Mouse (Mus musculus): Measurements from ENCODE around the gene Abca13. TPM values are rescaled to one million over a fixed set of nuclear protein-coding genes. Genes with fewer than 3 reads are reported as not detected.
"Not testable (repeated sequence)": the region's sequence is repeated elsewhere in the genome, so short reads cannot be mapped to it uniquely, and the experiment has no call there.

The Abca13 gene
- under 1 TPM in 1 of 4 experiments, not detected in 3; 0.03 TPM for total RNA-seq (2022)

GRCm38 (mm10) chr11:9191555-9192131, at the start of gene Abca13:
Abca13 (plus strand) TSS chr11:9191942.
- DNase-seq (ENCODE audit: low spot score), result no peak

GRCm38 (mm10) chr11:9145113-9145512, 46.6 kb upstream of the Abca13 start:
- DNase-seq (ENCODE audit: low spot score), result no peak

- DNase-seq (ENCODE audit: low spot score), result no peak
Observed at GRCm38 (mm10) chr11:9146115-9146514, 45.6 kb upstream of the Abca13 start.

GRCm38 (mm10) chr11:9146683-9147082, 45.1 kb upstream of the Abca13 start:
- DNase-seq (ENCODE audit: low spot score), result no peak

GRCm38 (mm10) chr11:9148206-9148605, 43.5 kb upstream of the Abca13 start:
- DNase-seq (ENCODE audit: low spot score), result no peak

- not testable (repeated sequence) for DNase-seq (ENCODE audit: low spot score)
Observed at GRCm38 (mm10) chr11:9150403-9150802, 41.3 kb upstream of the Abca13 start.

- DNase-seq (ENCODE audit: low spot score), result no peak
Observed at GRCm38 (mm10) chr11:9159953-9160352, 31.8 kb upstream of the Abca13 start.

- no peak for DNase-seq (ENCODE audit: low spot score)
Observed at GRCm38 (mm10) chr11:9167331-9167730, 24.4 kb upstream of the Abca13 start.

GRCm38 (mm10) chr11:9181477-9181876, 10.3 kb upstream of the Abca13 start:
- no peak for DNase-seq (ENCODE audit: low spot score)

- DNase-seq (ENCODE audit: low spot score), result not testable (repeated sequence)
Observed at GRCm38 (mm10) chr11:9189471-9189870, 2.3 kb upstream of the Abca13 start.

- DNase-seq (ENCODE audit: low spot score), result no peak
Observed at GRCm38 (mm10) chr11:9190772-9191554, 779 bp upstream of the Abca13 start.

GRCm38 (mm10) chr11:9194861-9195260, 3.1 kb downstream of the Abca13 start:
- DNase-seq (ENCODE audit: low spot score), result no peak

- no peak for DNase-seq (ENCODE audit: low spot score)
Observed at GRCm38 (mm10) chr11:9199868-9200267, 8.1 kb downstream of the Abca13 start.

- DNase-seq (ENCODE audit: low spot score), result no peak
Observed at GRCm38 (mm10) chr11:9210707-9211106, 19.0 kb downstream of the Abca13 start.

GRCm38 (mm10) chr11:9213580-9213979, 21.8 kb downstream of the Abca13 start:
- DNase-seq (ENCODE audit: low spot score), result no peak

GRCm38 (mm10) chr11:9216252-9216651, 24.5 kb downstream of the Abca13 start:
- DNase-seq (ENCODE audit: low spot score), result no peak

GRCm38 (mm10) chr11:9220501-9220900, 28.8 kb downstream of the Abca13 start:
- no peak for DNase-seq (ENCODE audit: low spot score)

- DNase-seq (ENCODE audit: low spot score), result no peak
Observed at GRCm38 (mm10) chr11:9221646-9222045, 29.9 kb downstream of the Abca13 start.

- no peak for DNase-seq (ENCODE audit: low spot score)
Observed at GRCm38 (mm10) chr11:9226399-9226798, 34.7 kb downstream of the Abca13 start.

- not testable (repeated sequence) for DNase-seq (ENCODE audit: low spot score)
Observed at GRCm38 (mm10) chr11:9249627-9250026, 57.9 kb downstream of the Abca13 start.

- not testable (repeated sequence) for DNase-seq (ENCODE audit: low spot score)
Observed at GRCm38 (mm10) chr11:9263072-9263471, 71.3 kb downstream of the Abca13 start.

- no peak for DNase-seq (ENCODE audit: low spot score)
Observed at GRCm38 (mm10) chr11:9269090-9269489, 77.3 kb downstream of the Abca13 start.

GRCm38 (mm10) chr11:9285204-9285603, 93.5 kb downstream of the Abca13 start:
- no peak for DNase-seq (ENCODE audit: low spot score)

Measured in heart, adult 8-10 months (tissue).